Mouse (Mus musculus) liver, embryonic 13.5 days (tissue): ENCODE results near the gene Atxn1. TPM values are rescaled to one million over a fixed set of nuclear protein-coding genes. Genes with fewer than 3 reads are reported as not detected.

Experiments
- ATAC-seq: fragments of 200-750 bp; cut with Nextera tagmentation; 2 replicates; pipeline ENCODE4 v1.8.0; 2017; ENCODE audit warnings: low read depth, mild to moderate bottlenecking, moderate number of reproducible peaks, moderate library complexity
- DNase-seq: peaks from one replicate; pipeline ENCODE4 v3.0.0; 2022
- H3K27ac ChIP-seq: fragments of 300-500 bp; sonication (generic); 2 replicates; pipeline ENCODE4 v1.5.1; 2015; ENCODE audit warnings: moderate library complexity, mild to moderate bottlenecking, inconsistent platforms
- H3K27me3 ChIP-seq: fragments of 300-500 bp; sonication (generic); 2 replicates; pipeline ENCODE4 v1.6.1; 2015; ENCODE audit warnings: mild to moderate bottlenecking, inconsistent platforms
- H3K36me3 ChIP-seq: fragments of 300-500 bp; sonication (generic); 2 replicates; pipeline ENCODE4 v1.6.1; 2015; ENCODE audit warnings: mild to moderate bottlenecking, inconsistent platforms
- H3K4me1 ChIP-seq: fragments of 300-500 bp; sonication (generic); replicated peaks from 2 replicates; pipeline ENCODE4 v1.6.1; 2015; ENCODE audit warnings: inconsistent platforms
- H3K4me2 ChIP-seq: fragments of 300-500 bp; sonication (generic); 2 replicates; pipeline ENCODE4 v1.6.1; 2015; ENCODE audit warnings: inconsistent platforms, mild to moderate bottlenecking, moderate library complexity
- H3K4me3 ChIP-seq: fragments of 300-500 bp; sonication (generic); replicated peaks from 2 replicates; pipeline ENCODE4 v1.5.1; 2015; ENCODE audit warnings: mild to moderate bottlenecking, inconsistent platforms
- H3K9ac ChIP-seq: fragments of 300-500 bp; sonication (generic); 2 replicates; pipeline ENCODE4 v1.6.1; 2015; ENCODE audit warnings: mild to moderate bottlenecking, inconsistent platforms
- H3K9me3 ChIP-seq: fragments of 300-500 bp; sonication (generic); replicated peaks from 2 replicates; pipeline ENCODE4 v1.6.1; 2016; ENCODE audit warnings: inconsistent platforms
- WGBS: fragments of 180-500 bp; shearing (Covaris S2); methylation state at CpG from one replicate; pipeline ENCODE4 v1.1.7; 2015; ENCODE audit not compliant: insufficient replicate concordance; 5-methylcytosine and 5-hydroxymethylcytosine counted together
- polyA plus RNA-seq: library from polyadenylated mRNA; unstranded; fragments of >200 nt; fragmentation: Nextera tagmentation; extraction: Ambion mirVana; gene quantifications from 2 replicates; pipeline ENCODE4 v1.2.1, GENCODE M21; 2015

Gene Atxn1
- polyA plus RNA-seq, 1 experiment from 2014 or later, result 1.5 TPM

GRCm38 (mm10) chr13:45857416-45857815 is 107.4 kb downstream of the Atxn1 start:
- WGBS, result 87% methylated on average over 8 of the region's 8 CpGs
- H3K36me3 ChIP-seq, result no peaks in the 10 kb centered on the region
- no peak overlapping the region for H3K27ac ChIP-seq
- ATAC-seq (no peak), DNase-seq (no peak)
- H3K4me3 ChIP-seq, result no peak overlapping the region
- H3K4me2 ChIP-seq, result no peak overlapping the region
- peaks cover 61% of the 10 kb centered on the region for H3K4me1 ChIP-seq
- no peaks in the 10 kb centered on the region for H3K9me3 ChIP-seq
- H3K27me3 ChIP-seq, result no peaks in the 10 kb centered on the region
- H3K9ac ChIP-seq, result no peak overlapping the region

DNA sequence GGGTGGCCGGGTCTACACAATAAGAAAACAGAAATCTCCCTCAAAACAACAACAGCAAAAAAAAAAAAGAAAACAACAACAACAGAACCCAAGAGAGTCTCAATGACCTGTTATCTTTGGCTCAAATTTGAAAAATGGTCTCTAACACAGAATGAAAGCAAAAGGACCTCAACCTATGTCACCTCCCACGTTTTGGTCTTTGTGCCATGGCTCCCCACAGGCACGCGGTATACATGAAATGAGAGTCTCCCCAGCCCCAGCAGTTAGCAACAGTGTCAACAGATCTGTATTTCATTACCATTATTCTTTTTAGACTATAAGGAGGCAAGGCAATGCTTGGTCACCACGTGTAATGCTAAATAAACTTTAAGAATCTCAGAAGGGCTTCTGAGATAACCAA is 110.3 kb downstream of the Atxn1 start:
- H3K27ac ChIP-seq, result no peak overlapping the region
- no peak overlapping the region for H3K9ac ChIP-seq
- H3K9me3 ChIP-seq, result no peaks in the 10 kb centered on the region
- no peak overlapping the region for H3K4me3 ChIP-seq
- no peaks in the 10 kb centered on the region for H3K36me3 ChIP-seq
- no peak for DNase-seq
- H3K27me3 ChIP-seq, result no peaks in the 10 kb centered on the region
- H3K4me1 ChIP-seq, result peaks cover 76% of the 10 kb centered on the region
- no peak overlapping the region for H3K4me2 ChIP-seq
- WGBS, result 80% methylated on average over 5 of the region's 5 CpGs
- no peak for ATAC-seq

GRCm38 (mm10) chr13:45853691-45854090 is 111.1 kb downstream of the Atxn1 start:
- 40% methylated on average over 6 of the region's 6 CpGs for WGBS
- ATAC-seq (no peak), DNase-seq (no peak)
- peak overlapping the region; percentile 59; the same call in 1 of the 2 replicates for H3K27ac ChIP-seq
- H3K27me3 ChIP-seq, result no peaks in the 10 kb centered on the region
- no peaks in the 10 kb centered on the region for H3K36me3 ChIP-seq
- peaks cover 76% of the 10 kb centered on the region for H3K4me1 ChIP-seq
- H3K9me3 ChIP-seq, result no peaks in the 10 kb centered on the region
- H3K4me3 ChIP-seq, result no peak overlapping the region
- peak overlapping the region; percentile 25 for H3K4me2 ChIP-seq
- H3K9ac ChIP-seq, result peak overlapping the region; percentile 30; the same call in 1 of the 2 replicates

GRCm38 (mm10) chr13:45852288-45852687 is 112.5 kb downstream of the Atxn1 start:
- Histone ChIP-seq H3K9me3 (no peaks in the 10 kb centered on the region), H3K36me3 (no peaks in the 10 kb centered on the region), H3K9ac (no peak overlapping the region), H3K27ac (no peak overlapping the region), H3K4me3 (no peak overlapping the region), H3K27me3 (no peaks in the 10 kb centered on the region), H3K4me2 (no peak overlapping the region), H3K4me1 (peaks cover 87% of the 10 kb centered on the region)
- no peak for DNase-seq
- ATAC-seq, result no peak
- 73% methylated on average over 2 of the region's 2 CpGs for WGBS

- 46% methylated on average over 2 of the region's 2 CpGs for WGBS
- Histone ChIP-seq H3K27ac (peak overlapping the region; percentile 25; the same call in 1 of the 2 replicates), H3K4me1 (peaks cover 82% of the 10 kb centered on the region), H3K4me3 (no peak overlapping the region), H3K27me3 (no peaks in the 10 kb centered on the region), H3K4me2 (no peak overlapping the region), H3K9me3 (no peaks in the 10 kb centered on the region), H3K36me3 (no peaks in the 10 kb centered on the region), H3K9ac (no peak overlapping the region)
- no peak for DNase-seq
- no peak for ATAC-seq
Observed at GRCm38 (mm10) chr13:45851746-45852145, 113.1 kb downstream of the Atxn1 start.

- Histone ChIP-seq H3K4me3 (no peak overlapping the region), H3K27ac (peak overlapping the region; percentile 2; the same call in 1 of the 2 replicates), H3K27me3 (no peaks in the 10 kb centered on the region), H3K9ac (no peak overlapping the region), H3K9me3 (no peaks in the 10 kb centered on the region), H3K4me2 (no peak overlapping the region), H3K36me3 (no peaks in the 10 kb centered on the region), H3K4me1 (peaks cover 79% of the 10 kb centered on the region)
- ATAC-seq (no peak), DNase-seq (no peak)
- 77% methylated on average over 4 of the region's 4 CpGs for WGBS
Observed at GRCm38 (mm10) chr13:45851156-45851555, 113.7 kb downstream of the Atxn1 start.

DNA sequence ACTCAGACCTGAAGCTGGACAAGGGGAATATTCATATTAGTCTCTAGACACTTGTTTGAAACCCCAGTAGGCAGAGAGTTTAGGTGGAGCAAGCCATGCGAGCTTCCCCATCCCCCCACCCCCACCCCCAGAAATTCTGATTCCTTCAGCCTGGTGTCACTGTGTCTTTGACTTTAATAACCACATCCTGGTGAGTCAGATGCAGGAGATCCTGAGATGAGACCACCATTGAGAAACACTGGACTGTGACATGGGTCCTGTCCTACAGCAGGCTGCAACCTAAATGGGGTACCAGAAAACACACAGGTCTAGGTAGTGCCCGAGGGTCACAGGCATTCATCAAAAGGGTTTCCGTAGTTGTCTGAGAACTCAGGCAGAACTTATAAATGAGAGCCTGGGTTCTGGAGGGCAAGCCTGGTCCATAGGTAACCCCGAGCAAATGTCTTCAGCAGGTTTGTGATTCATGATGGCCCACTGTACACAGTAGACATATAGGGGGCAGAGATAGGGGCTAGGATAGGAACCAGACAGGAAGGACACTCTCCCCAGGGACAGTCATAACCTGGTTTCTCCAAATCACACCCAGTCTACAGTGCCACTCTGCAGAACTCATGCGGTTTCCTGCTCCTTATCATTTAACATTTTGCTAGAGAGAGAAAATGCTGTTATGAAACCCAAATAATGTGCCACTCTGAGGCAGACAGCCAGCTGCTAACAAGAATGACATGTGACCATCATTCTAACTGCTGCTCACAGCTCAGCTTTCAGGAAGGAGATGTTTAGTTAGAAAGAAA is 114.4 kb downstream of the Atxn1 start:
- peak overlapping the region; percentile 62 for H3K4me2 ChIP-seq
- DNase-seq, result no peak

DNA sequence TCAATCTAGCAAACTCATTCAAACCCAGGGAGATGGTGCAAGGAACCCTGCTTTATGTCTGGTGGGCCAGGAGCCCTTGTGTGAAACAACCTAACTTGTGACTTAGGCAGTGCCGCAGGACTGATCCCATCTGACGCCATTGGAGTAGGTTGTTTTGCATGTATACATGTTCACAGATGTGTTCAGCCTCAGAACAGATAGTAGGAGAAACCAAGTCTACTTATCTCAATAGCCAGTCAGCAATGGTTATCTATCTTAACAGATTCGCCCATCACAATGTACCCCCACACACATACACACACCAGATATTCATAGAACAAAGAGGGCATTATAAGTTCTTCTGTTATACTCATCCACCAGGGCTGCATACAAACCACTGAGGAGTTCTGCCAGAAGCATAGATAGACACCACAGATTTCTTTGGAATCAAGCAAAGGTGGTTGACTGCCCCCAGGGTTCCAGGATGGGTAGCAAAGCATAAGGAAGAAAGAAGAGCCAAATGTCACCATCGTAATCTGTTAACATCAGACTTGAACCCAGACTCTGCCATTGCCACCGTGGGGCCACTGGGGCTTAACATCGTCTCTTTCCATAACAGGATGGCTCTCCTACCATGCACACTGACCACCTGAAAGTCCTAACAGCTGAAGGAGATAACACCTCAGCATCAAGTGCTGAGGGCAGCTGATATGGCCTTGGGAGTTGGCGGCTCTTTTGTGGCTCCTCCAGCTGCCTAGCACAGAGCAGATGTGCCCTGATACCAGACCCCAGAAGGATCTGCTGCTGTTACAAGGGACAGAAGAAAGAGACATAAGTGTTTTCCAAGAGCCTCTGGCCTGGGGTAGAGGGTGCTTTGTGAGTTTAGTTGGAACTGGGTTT is 115.4 kb downstream of the Atxn1 start:
- ATAC-seq (peak; percentile 95), DNase-seq (peak; percentile 83)
- H3K36me3 ChIP-seq, result no peaks in the 10 kb centered on the region
- peak overlapping the region; percentile 92 for H3K27ac ChIP-seq
- peaks cover 67% of the 10 kb centered on the region for H3K4me1 ChIP-seq
- 22% methylated on average over 7 of the region's 7 CpGs for whole genome bisulfite sequencing
- H3K4me3 ChIP-seq, result peak overlapping the region; percentile 18
- no peaks in the 10 kb centered on the region for H3K9me3 ChIP-seq
- peak overlapping the region; percentile 52 for H3K9ac ChIP-seq
- H3K4me2 ChIP-seq, result peak overlapping the region; percentile 62
- H3K27me3 ChIP-seq, result no peaks in the 10 kb centered on the region

More for the DNA sequence above, 114.4 kb downstream of the Atxn1 start:
- no peak for ATAC-seq
- no peaks in the 10 kb centered on the region for H3K27me3 ChIP-seq
- H3K4me3 ChIP-seq, result peak overlapping the region; percentile 18; the same call in 1 of the 2 replicates
- H3K4me1 ChIP-seq, result peaks cover 75% of the 10 kb centered on the region
- no peaks in the 10 kb centered on the region for H3K36me3 ChIP-seq
- 33% methylated on average over 5 of the region's 5 CpGs for WGBS
- H3K9me3 ChIP-seq, result no peaks in the 10 kb centered on the region
- H3K27ac ChIP-seq, result peak overlapping the region; percentile 92
- peak overlapping the region; percentile 52 for H3K9ac ChIP-seq

DNA sequence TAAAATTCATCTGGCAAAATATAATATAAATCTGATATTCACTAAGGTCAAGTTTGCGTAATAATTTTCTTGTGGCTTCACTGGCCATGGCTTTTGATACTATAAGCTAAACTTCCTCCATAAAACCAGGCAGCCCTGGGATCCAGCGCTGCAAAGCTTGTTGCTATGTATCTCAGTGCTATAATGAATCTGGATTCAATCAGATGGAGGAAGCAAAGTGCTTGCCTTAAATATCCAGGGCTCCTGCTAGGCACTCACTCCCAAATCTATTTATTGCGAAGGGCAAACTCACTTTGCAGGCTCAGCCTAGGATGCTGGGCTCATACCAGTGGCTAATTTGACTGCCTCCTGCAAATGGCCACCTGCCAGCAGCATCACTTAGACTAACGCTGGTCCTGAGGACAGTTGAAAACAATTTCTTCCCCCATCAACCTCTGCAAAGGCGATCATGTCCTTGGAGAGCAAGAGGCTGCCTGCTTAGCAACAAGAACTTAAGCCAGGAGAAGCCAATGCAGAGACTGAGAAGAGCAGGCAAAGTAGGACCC is 122.2 kb downstream of the Atxn1 start:
- Histone ChIP-seq H3K4me1 (peaks cover 2% of the 10 kb centered on the region), H3K9ac (no peak overlapping the region), H3K27ac (no peak overlapping the region), H3K4me3 (no peak overlapping the region), H3K36me3 (no peaks in the 10 kb centered on the region), H3K9me3 (no peaks in the 10 kb centered on the region), H3K27me3 (no peaks in the 10 kb centered on the region), H3K4me2 (no peak overlapping the region)
- DNase-seq (no peak), ATAC-seq (no peak)
- 79% methylated on average over 5 of the region's 5 CpGs for WGBS

- H3K4me2 ChIP-seq, result no peak overlapping the region
- no peaks in the 10 kb centered on the region for H3K9me3 ChIP-seq
- H3K4me1 ChIP-seq, result no peaks in the 10 kb centered on the region
- no peak for DNase-seq
- 49% methylated on average over 7 of the region's 7 CpGs for WGBS
- H3K4me3 ChIP-seq, result no peak overlapping the region
- H3K9ac ChIP-seq, result no peak overlapping the region
- no peak for ATAC-seq
- H3K27ac ChIP-seq, result no peak overlapping the region
- H3K36me3 ChIP-seq, result 0 out of 2 replicates have a peak, but pooled peaks cover 2% of the 10 kb centered on the region
- H3K27me3 ChIP-seq, result no peaks in the 10 kb centered on the region
Observed at GRCm38 (mm10) chr13:45839901-45840300, 124.9 kb downstream of the Atxn1 start.

GRCm38 (mm10) chr13:45837609-45838220 is 127.1 kb downstream of the Atxn1 start:
- WGBS, result 76% methylated on average over 8 of the region's 8 CpGs
- Histone ChIP-seq H3K9ac (no peak overlapping the region), H3K4me3 (no peak overlapping the region), H3K4me1 (no peaks in the 10 kb centered on the region), H3K27ac (no peak overlapping the region), H3K9me3 (no peaks in the 10 kb centered on the region), H3K27me3 (no peaks in the 10 kb centered on the region), H3K36me3 (0 out of 2 replicates have a peak, but pooled peaks cover 5% of the 10 kb centered on the region), H3K4me2 (no peak overlapping the region)
- DNase-seq (no peak), ATAC-seq (no peak)
